Comparison of ENCODE assay signal across 9 mouse cellular contexts in the genomic region with DNA sequence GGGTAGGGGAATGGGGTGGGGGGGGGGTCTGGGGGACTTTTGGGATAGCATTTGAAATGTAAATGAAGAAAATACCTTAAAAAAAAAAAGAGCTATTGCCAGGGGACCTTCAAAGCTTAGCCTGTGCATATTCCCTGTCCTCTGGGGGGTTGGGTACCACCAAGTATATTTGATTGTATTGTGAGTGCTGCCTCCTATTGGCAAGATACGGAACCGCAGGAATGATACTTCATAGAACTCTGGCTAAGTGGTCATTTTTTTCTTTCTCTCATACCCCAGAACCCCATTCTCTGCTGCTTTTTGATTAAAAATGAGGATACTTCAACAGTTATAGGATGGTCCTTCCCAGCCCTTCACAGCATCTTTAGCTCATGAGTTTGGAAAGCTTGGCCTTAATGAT.
DNase-seq lines count a peak whose midpoint lies in the region; ATAC-seq and TF ChIP-seq lines count a peak whose summit lies in the region.
"Had no signal": no experiment of that assay in that cellular context is flagged by ENCODE, and none has a peak within 500 bp of the region (broad histone marks: within the 10 kb centered on the region; RNA-seq: fewer than 3 reads in every experiment).

No protein-coding gene starts in this region.

- no peak overlapping the region for H3K9ac ChIP-seq in kidney, embryonic 14.5 days (ENCODE audit: low read depth, low read length)
- H3K9ac ChIP-seq in ES-E14 (ENCODE audit: insufficient read depth, low read depth, low read length, poor library complexity, severe bottlenecking), result no peak overlapping the region
- H3K9ac ChIP-seq: limb, embryonic 13.5 days had no signal

- H3K4me1 ChIP-seq in kidney, embryonic 14.5 days (ENCODE audit: control insufficient read depth, insufficient read depth, low read length), result no peaks in the 10 kb centered on the region
- H3K4me1 ChIP-seq in ES-E14 (ENCODE audit: control insufficient read depth in 2 of 2, insufficient read depth in 2 of 2, low read length in 2 of 2, poor library complexity in 1 of 2), result peaks cover 0 to 5% of the 10 kb centered on the region in 2 experiments; a peak in 2 of 4 replicates

- WGBS in kidney, embryonic 14.5 days, result 42% methylated on average over 2 of the region's 2 CpGs

- DNase-seq in adrenal gland, postnatal 14 days, result peak; percentile 56
- no peak for DNase-seq in adrenal gland, adult 18-20 months (ENCODE audit: low spot score in 2 of 2)
- DNase-seq in kidney, postnatal 4 days, result peak; percentile 53 to 60
- DNase-seq in ES-E14 (ENCODE audit: low read depth, low spot score), result peak; percentile 46
- peak; percentile 74 for DNase-seq in lung, postnatal 36 days
- no peak for DNase-seq in urinary bladder, postnatal 10 days (ENCODE audit: low spot score)
- DNase-seq in gastrocnemius, postnatal 4 days (ENCODE audit: low spot score in 2 of 2), result no peak

- H3K27ac ChIP-seq in kidney, embryonic 14.5 days (ENCODE audit: low read depth, low read length), result no peak overlapping the region
- H3K27ac ChIP-seq in ES-E14 (ENCODE audit: insufficient read depth, low read depth, low read length, poor library complexity, severe bottlenecking), result no peak overlapping the region
- H3K27ac ChIP-seq: limb, embryonic 13.5 days had no signal

- no peak overlapping the region for H3K4me2 ChIP-seq in kidney, embryonic 14.5 days (replicated peaks; ENCODE audit: low read depth, low read length)
- H3K4me2 ChIP-seq: limb, embryonic 13.5 days had no signal

- H3K4me3 ChIP-seq in kidney, embryonic 14.5 days (ENCODE audit: low read length), result no peak overlapping the region
- H3K4me3 ChIP-seq in ES-E14 (ENCODE audit: insufficient read depth in 1 of 2, low read depth in 1 of 2, low read length in 2 of 2, poor library complexity in 1 of 2, severe bottlenecking in 1 of 2), result no peak overlapping the region
- H3K4me3 ChIP-seq: limb, embryonic 13.5 days had no signal

- H3K9me3 ChIP-seq in kidney, embryonic 14.5 days (ENCODE audit: control insufficient read depth, low read length), result no peaks in the 10 kb centered on the region
- H3K9me3 ChIP-seq in ES-E14 (ENCODE audit: control insufficient read depth, insufficient read depth, low read depth, low read length), result no peaks in the 10 kb centered on the region
- H3K9me3 ChIP-seq: limb, embryonic 13.5 days had no signal

- no peaks in the 10 kb centered on the region for H3K27me3 ChIP-seq in kidney, embryonic 14.5 days (ENCODE audit: control insufficient read depth, insufficient read depth, low read length)
- H3K27me3 ChIP-seq: limb, embryonic 13.5 days had no signal

- ATAC-seq in kidney, embryonic 14.5 days (ENCODE audit: low FRiP score, low TSS enrichment), result no peak

- H3K36me3 ChIP-seq in kidney, embryonic 14.5 days (ENCODE audit: control insufficient read depth, insufficient read depth, low read length), result no peaks in the 10 kb centered on the region
- no peaks in the 10 kb centered on the region for H3K36me3 ChIP-seq in ES-E14 (ENCODE audit: control insufficient read depth, insufficient read depth, low read length, poor library complexity, severe bottlenecking)

- in situ Hi-C loops in ES-E14 (cut with MboI; ENCODE audit: low sequenced_read_pairs in 2 of 2, unreplicated experiment in 2 of 2), result no loop called here

TF ChIP-seq in ES-E14, 5 proteins besides CTCF, POLR2A, EP300 and RAD21:
- 0 out of 2 replicates have a peak, but pooled peaks have one; percentile 12 for TF ChIP-seq ZNF384 (IDR thresholded peaks at IDR 0.05; ENCODE audit: low read depth, low read length)
- no peak for TF ChIP-seq ZC3H11A (IDR thresholded peaks at IDR 0.05; ENCODE audit: borderline replicate concordance, low read depth, low read length)
- no peak for TF ChIP-seq CHD2 (IDR thresholded peaks at IDR 0.05; ENCODE audit: low read depth, low read length)
- no peak for TF ChIP-seq MAFK (IDR thresholded peaks at IDR 0.05; ENCODE audit: insufficient read depth, low read depth, low read length)

Comparison
In these comparisons a context has a peak if more than half of its experiments do, and no peak if none do; other contexts are left out.
1. DNase-seq: peak in adrenal gland, postnatal 14 days (single experiment), kidney, postnatal 4 days (2 of 2), ES-E14 (single experiment) and lung, postnatal 36 days (single experiment); none in adrenal gland, adult 18-20 months (0 of 2), urinary bladder, postnatal 10 days (single experiment) and gastrocnemius, postnatal 4 days (0 of 2).